Mouse (Mus musculus) c-Kit-positive CD71-positive TER-119-negative erythroid progenitor cells, embryonic 14.5 days (primary cell): Measurements from ENCODE around the gene Alox5.

Experiments used
- DNase-seq: peaks from one replicate; pipeline ENCODE4 v3.0.0-alpha.2; 2013; ENCODE audit warnings: low read depth

Alox5 gene

DNA sequence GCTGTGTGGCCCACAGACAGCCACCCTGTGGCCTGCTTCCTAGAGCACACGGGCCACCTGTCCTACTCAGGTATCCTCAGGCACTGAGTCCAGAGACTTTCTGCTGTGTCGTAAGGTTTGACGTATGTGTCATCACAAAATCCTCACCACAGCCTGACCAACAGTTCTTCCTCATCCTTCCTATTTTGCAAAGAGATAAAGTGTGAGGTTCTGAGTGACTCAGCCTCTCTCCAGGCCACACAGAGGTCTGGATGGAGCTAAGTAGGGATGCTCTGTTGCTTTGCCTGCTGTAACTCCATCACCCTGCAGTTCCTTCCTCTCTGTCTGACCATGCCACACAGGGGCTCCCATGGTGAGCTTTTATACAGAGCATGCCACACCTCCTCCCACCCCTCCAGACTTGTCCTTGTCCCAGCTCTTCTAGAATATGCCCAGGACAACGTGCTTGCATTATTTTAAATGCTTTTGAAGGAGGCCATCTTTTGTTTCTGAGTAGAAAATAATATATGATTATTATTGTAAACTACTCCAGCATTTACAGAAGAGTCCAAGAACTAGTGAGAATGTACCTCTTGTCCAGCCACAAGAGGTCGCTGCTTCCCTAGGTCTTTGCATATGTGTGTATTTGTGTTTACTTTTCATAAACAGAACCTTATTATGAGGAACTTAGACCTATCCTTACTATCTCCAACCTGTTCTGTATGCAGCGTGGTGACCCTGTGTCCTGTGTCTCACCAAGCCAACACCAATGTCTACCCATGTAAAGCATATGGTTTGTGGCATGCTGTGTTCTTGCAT is 43.3 kb downstream of the Alox5 start:
- DNase-seq: peak; percentile 48

DNA sequence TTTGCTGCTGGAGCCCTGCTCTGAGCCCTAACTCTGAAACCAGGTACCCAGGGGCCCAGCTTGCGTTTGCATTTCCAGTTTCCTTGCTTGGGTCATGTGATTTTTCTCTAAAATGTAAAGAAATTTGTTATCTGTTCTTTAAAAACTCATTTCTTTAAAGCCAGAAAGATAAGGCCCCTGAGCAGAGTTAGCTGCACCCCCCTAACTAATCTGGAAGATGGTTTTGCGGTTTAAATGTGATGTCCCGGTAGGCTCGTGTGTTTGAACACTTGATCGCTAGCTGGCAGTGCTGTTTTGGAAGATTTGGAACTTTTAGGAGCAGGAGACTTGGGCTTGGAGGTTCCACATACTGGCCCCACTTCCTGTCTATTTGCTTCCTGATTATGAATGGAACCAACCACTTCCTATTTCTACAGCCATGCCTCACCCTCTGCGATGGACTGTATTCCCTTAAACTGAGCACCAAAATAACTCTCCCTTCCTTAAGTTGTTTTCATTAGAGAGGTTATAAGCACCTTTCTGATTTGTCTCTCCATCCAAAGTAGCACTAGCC is 44.9 kb downstream of the Alox5 start:
- no peak for DNase-seq

DNA sequence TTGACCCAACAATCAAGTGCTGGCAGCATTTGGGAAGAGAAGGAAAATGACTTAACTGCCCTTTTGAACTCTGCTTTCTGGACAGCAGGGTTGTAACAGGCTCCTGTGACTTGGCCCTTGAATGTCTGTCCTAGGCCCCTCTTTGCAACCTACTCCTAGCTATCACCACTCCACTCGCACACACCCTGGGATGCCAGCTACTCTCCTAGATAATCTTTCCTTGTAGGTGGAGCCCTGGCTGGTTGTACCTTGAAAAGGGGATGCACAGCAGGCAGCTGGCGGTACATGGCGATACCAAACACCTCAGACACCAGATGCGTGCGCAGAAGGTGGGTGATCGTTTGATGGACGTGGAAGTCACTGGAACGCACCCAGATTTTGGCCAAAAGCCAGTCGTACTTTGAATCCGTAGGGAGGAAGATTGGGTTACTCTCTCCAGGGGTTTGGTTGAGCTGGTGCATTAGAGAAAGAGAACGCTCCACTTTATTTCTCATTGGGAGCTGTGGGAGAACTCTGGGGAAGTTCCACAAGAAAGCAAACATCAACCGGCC is 45.8 kb downstream of the Alox5 start:
- DNase-seq: no peak

DNA sequence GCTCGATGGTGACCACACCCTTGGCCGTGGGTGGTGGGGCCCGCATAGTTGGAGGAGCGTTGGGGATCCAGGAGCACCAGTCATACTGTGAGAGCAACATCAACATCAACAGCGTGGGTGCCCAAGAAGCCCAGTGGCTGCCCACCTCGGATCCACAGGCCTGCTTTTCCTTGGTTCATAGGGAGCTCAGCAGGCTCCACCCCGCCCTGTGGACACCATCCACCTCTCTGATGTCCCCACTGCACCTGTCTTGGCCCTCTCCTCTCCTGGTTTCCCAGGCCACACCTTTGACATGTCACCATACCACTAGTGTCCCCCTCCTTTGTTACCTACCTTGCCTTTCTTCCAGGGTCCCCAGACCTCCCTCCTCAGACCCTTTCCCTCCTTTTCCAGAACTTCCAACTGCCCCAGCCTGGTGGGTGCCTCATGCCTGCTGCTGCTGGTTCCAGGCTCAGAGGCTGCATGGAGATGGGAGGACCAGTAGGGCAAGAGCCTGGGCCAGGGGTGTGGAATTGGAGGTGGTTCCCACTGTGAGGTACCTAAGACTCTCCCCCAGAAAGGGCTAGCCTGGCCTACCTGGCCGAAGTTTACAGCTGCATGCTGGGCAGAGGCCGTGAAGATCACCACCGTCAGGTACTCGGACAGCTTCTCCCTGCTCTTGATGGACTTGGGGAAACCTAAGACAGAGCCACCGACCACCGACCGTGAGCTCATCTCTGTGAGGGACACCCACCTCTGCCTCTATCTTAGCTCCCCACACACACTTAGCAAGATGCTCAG is 48.2 kb downstream of the Alox5 start:
- DNase-seq: no peak

DNA sequence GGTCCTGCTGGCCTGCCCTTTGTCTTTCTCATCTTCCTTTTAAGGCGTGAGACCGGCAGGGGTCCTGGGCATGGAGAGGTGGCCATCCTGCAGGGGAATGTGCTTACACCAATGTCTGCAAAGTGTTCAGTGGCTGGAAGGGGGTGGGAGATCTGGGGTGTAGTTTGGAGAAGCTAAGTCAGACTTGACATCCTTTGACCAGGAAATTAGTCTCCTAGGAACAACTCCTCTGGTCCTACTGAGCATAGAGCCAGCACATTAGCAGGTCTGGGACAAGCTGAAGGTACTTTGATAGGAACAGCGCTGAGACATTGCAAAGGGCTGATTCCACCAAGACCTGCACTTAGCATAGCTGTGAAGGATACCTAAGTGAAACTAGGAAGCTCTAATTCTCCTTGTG is 49.3 kb downstream of the Alox5 start:
- DNase-seq: no peak

DNA sequence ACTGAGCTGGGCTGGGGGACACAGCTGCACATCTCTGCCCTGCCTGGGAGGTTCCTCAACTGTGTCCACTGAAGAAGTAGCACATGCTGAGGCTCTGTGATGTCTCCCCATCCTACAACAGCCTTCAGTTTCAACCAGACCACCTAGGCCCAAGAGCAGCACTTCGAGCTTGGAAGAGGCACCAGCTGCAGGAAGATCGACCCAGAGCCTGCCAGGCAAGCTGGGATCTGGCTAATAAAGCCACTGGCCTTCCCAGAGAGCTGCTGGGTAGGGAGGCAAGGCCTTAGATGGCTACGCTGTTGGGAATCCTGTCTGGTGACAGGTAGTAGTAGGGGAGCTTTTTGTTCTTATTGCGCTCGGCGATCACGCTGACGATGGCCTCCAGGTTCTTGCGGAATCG is 50.5 kb downstream of the Alox5 start:
- no peak for DNase-seq

GRCm38 (mm10) chr6:116407956-116408657 is 52.9 kb downstream of the Alox5 start:
- DNase-seq: no peak

GRCm38 (mm10) chr6:116407216-116407615 is 53.8 kb downstream of the Alox5 start:
- DNase-seq: no peak

DNA sequence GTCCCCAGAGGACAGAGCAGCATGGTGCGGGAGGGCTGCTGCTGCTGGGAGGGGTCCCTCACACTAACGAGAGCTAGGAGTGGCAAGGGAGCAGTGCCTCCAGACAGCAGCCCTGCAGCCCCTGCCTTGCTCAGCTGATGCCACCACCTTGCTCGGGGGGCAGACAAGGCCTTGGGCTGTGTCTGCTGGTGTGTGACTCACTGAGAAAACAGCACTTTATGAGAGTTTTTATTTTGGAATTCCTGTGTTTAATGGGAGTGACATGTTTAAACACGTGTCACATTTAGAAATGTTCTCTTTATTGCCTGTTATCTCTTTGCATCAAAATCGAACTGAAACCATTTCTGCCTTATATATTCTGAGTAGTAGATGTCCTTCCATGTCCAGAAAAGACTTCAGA is 54.3 kb downstream of the Alox5 start:
- DNase-seq: no peak

GRCm38 (mm10) chr6:116406152-116406551 is 54.8 kb downstream of the Alox5 start:
- no peak for DNase-seq

- DNase-seq: no peak
Measured at GRCm38 (mm10) chr6:116405715-116406114, 55.3 kb downstream of the Alox5 start.

DNA sequence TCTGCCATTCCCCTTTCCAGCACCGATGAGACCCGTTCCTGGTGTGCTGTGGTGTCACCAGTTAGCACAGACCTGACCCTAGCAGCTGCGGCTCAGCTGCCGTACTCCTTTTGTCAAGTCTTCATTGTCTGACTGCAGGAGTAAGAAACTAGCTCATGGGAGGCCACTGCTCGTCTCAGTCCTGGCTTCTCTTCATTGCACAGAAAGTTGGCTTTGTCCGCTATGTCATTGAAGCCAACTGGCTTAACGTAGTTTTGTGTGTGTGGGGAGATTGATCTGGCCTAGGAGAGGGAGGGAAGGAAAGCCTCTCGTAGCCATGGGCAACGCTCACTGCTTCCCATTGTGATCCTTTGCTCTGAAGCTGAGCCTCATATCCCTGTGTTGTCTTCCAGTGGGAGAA is 55.7 kb downstream of the Alox5 start:
- DNase-seq: no peak

DNA sequence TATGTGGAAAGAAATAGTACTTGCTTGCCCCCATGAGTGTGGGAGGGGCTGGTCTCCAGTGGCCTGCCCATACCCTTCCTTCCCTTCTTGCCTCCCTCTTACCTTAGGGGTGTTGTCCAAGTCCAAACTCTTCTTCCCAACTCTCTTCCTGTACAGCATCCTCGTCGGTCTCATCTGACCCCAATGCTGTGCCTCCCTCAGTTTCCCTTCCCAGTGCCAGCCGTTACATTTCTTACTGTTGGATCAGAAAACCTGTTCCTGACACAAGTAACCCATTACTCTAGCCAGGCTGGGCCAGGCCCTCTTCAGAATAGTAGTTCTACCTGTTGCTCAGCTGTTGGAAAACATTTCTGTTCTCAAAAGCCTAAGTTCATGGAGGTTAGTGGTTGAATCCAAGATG is 58.6 kb downstream of the Alox5 start:
- DNase-seq: no peak

- DNase-seq: no peak
Measured at GRCm38 (mm10) chr6:116401746-116402423, 59.1 kb downstream of the Alox5 start.

- DNase-seq: no peak
Measured at GRCm38 (mm10) chr6:116398136-116398535, 62.8 kb downstream of the Alox5 start.

DNA sequence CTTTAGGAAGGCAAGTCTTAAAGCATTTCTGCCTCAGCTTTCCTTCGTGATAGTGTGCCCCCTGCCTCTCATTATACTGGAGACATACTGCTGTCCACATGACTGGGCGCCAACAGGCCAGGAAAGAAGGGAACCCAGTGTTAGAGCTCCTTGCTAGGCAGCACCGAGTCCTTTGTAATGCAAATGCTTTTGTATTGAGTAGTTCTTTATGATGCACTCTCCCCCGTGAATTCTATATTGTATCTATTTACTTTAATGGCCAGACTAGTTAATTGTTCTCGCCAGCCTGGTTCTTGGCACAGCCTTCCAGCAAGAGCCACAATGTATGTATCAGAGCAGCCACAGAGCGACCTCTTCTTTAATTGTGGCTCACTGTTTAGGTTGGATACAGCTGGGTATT is 63.4 kb downstream of the Alox5 start:
- DNase-seq: no peak

DNA sequence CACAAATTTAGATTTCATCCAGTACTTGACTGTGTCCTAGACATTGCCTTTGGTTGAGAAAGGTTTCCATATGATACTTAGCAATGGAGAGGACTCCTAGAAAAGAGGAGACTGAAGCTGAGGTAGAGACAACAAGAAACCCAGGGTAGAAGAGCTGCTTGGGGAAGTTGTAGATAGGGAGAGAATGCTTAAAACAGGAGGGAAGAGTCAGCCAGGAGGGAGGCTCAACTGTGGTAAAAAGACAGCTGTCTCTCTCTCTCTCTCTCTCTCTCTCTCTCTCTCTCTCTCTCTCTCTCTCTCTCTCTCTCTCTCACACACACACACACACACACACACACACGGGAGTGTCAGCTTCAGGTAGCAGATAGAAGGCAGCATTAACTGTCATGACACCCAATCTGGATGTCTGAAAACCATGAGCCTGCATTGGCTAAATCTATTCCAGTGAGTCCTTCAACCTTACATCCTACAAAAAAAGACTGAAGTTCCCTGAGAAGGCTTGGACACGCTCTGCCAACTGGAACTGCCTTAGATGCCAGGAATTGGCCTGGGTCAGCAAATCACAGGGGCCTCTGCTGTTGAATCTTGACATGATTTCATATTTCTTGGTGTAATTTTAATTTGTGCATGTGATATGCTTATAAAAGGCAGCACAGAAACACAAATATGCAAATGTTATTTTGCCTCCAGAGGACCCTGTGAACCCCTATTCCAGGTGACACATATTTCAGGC is 65.9 kb downstream of the Alox5 start:
- no peak for DNase-seq

DNA sequence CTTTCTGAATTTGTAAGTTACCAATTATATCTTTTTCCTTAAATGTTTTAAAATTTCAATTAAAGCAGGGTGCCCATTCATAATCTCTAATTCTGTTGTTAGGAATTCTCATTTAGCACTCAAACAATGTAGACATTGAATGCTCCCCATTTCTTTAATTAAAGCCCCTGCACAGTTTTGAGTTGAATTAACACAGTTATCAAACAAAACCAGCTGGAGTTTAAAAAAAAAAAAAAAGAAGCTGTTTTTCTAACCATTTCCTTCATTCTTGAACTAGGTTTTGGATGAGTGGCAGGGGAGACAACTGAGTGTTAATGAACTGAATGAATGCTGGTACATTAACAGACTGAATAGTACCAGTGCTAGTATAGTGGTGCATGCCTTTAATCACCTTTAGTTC is 71.5 kb downstream of the Alox5 start:
- no peak for DNase-seq

- DNase-seq: no peak
Measured at GRCm38 (mm10) chr6:116388068-116388467, 72.9 kb downstream of the Alox5 start.

GRCm38 (mm10) chr6:116386506-116386905 is 74.5 kb downstream of the Alox5 start:
- no peak for DNase-seq

DNA sequence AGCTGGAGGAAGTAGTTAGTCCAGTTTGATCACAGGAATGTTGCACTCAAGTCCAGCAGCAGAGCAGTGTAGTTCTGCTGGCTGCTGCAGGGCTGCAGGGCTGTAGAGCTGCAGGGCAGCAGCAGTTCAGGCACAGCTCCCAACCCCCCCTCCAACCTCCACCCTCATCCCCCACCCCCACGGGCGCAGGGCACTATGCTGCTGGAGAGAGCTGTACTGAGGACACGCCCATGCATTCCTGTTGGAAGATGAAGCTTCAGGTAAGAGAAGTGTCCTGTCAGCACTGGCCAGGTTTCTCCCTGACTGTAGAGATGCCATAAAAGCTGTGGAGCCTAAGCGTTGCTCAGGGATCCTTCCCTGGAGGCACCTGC is 74.9 kb downstream of the Alox5 start:
- DNase-seq: no peak
